Mouse (Mus musculus): ENCODE data around the gene Mat2a. TPM values are rescaled to one million over a fixed set of nuclear protein-coding genes. Genes with fewer than 3 reads are reported as not detected.
"Not testable (repeated sequence)": the region's sequence is repeated elsewhere in the genome, so short reads cannot be mapped to it uniquely, and the experiment has no call there.

Gene Mat2a
- polyA plus RNA-seq (2015; fragmentation: Nextera tagmentation; extraction: Ambion mirVana), result 235 and 254 TPM in 2 replicates

DNA sequence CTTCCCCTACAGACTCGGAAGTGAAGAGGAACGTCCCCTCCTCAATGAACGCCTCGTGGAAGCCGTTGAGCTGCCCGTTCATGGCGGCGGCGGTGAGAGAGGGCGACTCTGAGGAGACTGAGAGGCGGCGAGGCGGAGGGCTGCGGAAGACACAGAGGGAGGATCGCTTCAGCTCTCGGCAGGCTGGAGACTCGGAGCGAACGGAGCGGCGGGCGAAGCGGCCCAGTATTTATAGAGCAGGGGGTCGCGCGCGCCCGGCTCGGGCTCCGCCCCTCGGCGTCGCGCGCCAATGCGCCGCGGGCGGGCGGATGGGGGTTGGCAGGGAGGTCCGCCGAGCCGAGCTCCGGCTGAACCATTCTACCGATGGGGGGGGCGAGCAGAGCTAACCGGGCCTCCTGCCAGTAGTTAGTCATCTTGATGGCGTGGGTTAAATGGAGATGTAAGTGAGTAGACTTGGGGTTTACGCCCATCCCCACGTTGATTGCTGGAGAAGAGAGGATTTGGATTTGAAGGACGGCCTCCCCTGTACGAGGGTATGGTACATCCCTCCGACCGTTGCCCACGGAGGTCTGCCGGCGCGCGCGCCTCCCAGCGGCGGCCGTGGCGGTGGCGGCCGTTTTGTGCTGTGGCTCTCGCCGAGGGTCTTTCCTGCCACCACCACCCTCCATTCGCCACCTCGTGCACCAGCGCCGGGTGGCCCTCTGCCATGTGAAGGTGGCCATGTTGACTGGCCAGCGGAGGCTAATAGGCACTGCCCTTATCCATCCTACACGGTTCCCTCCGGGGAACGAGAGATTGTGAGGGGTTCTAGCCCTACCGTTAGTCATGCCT is at the start of gene Mat2a:
Mat2a (minus strand) TSS at position 204 of the 831 bp plus-strand sequence.
- peak within 1 kb of the TSS; percentile 93 for H3K4me2 ChIP-seq
- peak; percentile 86 for DNase-seq

DNA sequence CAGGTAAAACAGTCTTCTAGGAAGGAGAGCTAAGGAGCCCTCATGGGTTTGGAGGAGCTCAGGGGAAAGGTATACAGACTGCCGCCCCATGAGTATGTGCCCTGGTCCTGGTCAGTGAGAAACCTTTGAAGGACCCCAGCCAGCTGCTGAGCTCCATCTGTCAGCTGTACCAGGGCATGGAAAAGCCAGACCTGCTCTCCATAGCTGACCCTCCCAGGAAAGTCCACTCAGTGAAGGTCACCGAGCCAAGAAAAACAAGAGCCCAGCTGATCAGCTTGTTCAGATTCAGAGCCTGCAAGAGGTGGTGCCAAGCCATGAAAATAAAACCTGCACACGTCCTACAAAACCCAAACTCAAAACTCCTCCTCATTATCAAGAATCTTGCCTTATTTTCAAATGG is 49.5 kb upstream of the Mat2a start:
- Histone ChIP-seq H3K4me1 (replicated peaks) (peaks cover 15% of the 10 kb centered on the region), H3K4me2 (no peak overlapping the region), H3K27me3 (no peaks in the 10 kb centered on the region), H3K4me3 (replicated peaks) (no peak overlapping the region), H3K27ac (no peak overlapping the region), H3K9me3 (replicated peaks) (no peaks in the 10 kb centered on the region), H3K36me3 (no peaks in the 10 kb centered on the region), H3K9ac (no peak overlapping the region)
- no peak for ATAC-seq (ENCODE audit: low read depth)
- no peak for DNase-seq
- 51% methylated on average over 3 of the region's 3 CpGs for WGBS (ENCODE audit: insufficient replicate concordance)

More for the DNA sequence above, at the start of gene Mat2a:
- peak within 1 kb of the TSS; percentile 98 for H3K27ac ChIP-seq
- peaks cover 48% of the 10 kb centered on the region for H3K4me1 ChIP-seq (replicated peaks)
- H3K36me3 ChIP-seq, result peaks cover 37% of the 10 kb centered on the region
- peak within 1 kb of the TSS; percentile 97 for H3K4me3 ChIP-seq (replicated peaks)
- H3K9me3 ChIP-seq (replicated peaks), result no peaks in the 10 kb centered on the region
- WGBS (ENCODE audit: insufficient replicate concordance), result under 1% methylated on average over 76 of the region's 77 CpGs
- H3K27me3 ChIP-seq, result no peaks in the 10 kb centered on the region
- peak; percentile 83 for ATAC-seq (ENCODE audit: low read depth)
- H3K9ac ChIP-seq, result peak within 1 kb of the TSS; percentile 99

DNA sequence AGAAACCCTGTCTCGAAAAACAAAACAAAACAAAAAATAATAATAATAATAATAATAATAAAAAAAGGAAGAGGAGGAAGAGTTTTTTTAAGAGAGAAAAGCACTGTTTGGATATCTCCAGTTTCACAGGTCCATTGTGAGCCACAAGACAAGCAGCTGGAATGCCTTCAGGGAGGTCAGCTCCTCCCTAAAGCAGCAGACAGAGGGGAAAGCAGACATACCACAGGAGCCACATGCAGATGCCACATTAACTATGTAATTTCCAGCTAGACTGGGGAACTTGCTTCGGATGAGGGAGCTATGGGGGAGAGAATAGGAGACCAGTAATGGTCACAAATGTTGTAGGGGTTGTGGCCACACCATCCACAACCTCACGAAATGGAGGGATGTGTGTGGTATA is 47.9 kb upstream of the Mat2a start:
- Histone ChIP-seq H3K27me3 (no peaks in the 10 kb centered on the region), H3K9ac (no peak overlapping the region), H3K4me3 (replicated peaks) (no peak overlapping the region), H3K9me3 (replicated peaks) (no peaks in the 10 kb centered on the region), H3K4me2 (no peak overlapping the region), H3K27ac (no peak overlapping the region), H3K36me3 (no peaks in the 10 kb centered on the region), H3K4me1 (replicated peaks) (0 out of 2 replicates have a peak, but pooled peaks cover 6% of the 10 kb centered on the region)
- DNase-seq (no peak), ATAC-seq (ENCODE audit: low read depth) (no peak)
- WGBS (ENCODE audit: insufficient replicate concordance), result 45% methylated on average over 3 of the region's 3 CpGs

DNA sequence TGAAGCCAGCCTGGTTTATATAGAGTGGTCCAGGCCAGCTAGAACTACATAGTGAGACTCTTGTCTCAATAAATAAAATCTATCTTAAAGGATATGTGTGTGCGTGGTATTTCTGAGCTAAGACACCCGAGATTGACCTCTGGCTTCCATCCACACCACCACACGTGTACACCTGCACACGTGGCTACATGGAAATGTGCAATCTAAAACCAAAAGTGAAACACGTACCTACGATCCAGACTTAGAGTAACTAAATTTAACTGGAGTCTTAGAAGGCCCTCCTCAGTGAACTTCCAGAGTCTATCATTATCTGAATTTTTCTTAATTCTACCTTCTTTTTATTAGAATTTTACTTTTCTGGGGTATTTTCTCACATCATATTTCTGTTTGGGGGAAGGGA is 46.9 kb upstream of the Mat2a start:
- Histone ChIP-seq H3K27ac (no peak overlapping the region), H3K9me3 (replicated peaks) (no peaks in the 10 kb centered on the region), H3K27me3 (no peaks in the 10 kb centered on the region), H3K4me3 (replicated peaks) (no peak overlapping the region), H3K36me3 (no peaks in the 10 kb centered on the region), H3K4me2 (no peak overlapping the region), H3K9ac (no peak overlapping the region), H3K4me1 (replicated peaks) (0 out of 2 replicates have a peak, but pooled peaks cover 5% of the 10 kb centered on the region)
- 69% methylated on average over 6 of the region's 6 CpGs for WGBS (ENCODE audit: insufficient replicate concordance)
- DNase-seq (no peak), ATAC-seq (ENCODE audit: low read depth) (no peak)

DNA sequence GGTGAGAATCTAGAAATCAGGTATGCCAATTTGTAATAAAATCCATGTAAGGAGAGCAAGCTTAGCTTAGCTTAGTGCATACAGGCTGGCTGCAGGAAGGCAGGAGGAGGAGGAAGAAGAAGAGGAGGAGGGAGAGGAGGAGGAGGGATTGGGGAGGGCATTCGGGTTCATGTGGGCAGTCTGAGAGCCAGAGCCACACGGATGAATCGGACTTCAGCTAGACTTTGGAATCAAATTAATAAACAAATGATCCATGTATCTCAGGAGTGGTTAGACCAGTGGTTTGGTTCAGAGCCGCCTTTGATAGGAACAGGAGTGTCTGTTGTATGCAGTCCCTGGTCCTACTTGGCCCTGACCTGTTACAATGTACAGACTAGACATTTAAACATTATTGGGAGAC is 45.5 kb upstream of the Mat2a start:
- no peak for ATAC-seq (ENCODE audit: low read depth)
- no peak overlapping the region for H3K4me2 ChIP-seq

DNA sequence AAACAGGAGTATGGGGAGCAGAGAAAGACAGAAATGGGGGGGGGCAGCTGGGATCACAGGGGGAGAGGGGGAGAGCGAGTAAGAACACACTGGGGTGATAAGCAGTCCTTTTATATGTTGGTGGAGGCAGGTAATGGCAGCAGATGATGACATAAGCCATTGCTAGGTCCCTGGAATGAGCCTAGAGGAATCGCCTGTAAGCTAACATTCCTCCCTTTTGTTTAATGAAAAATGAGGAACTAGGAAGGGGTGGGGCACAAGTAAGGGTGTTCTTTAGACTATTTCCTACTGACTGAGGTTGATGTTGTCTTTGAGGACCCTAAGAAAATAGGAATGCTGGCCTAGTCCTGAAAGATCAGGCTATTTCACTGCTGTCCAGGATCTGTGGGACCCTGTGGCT is 42.8 kb upstream of the Mat2a start:
- peaks cover 5% of the 10 kb centered on the region; the same call in 1 of the 2 replicates for H3K4me1 ChIP-seq (replicated peaks)
- no peak overlapping the region for H3K4me2 ChIP-seq
- no peaks in the 10 kb centered on the region for H3K36me3 ChIP-seq
- no peaks in the 10 kb centered on the region for H3K9me3 ChIP-seq (replicated peaks)
- WGBS (ENCODE audit: insufficient replicate concordance), result 43% methylated on average over 2 of the region's 2 CpGs
- no peak overlapping the region for H3K4me3 ChIP-seq (replicated peaks)
- H3K27me3 ChIP-seq, result no peaks in the 10 kb centered on the region
- no peak overlapping the region for H3K27ac ChIP-seq
- ATAC-seq (ENCODE audit: low read depth), result no peak
- DNase-seq, result no peak
- H3K9ac ChIP-seq, result no peak overlapping the region

More for the DNA sequence above, 45.5 kb upstream of the Mat2a start:
- H3K4me3 ChIP-seq (replicated peaks), result no peak overlapping the region
- H3K4me1 ChIP-seq (replicated peaks), result peaks cover 7% of the 10 kb centered on the region; the same call in 1 of the 2 replicates
- WGBS (ENCODE audit: insufficient replicate concordance), result 63% methylated on average over 4 of the region's 4 CpGs
- no peaks in the 10 kb centered on the region for H3K27me3 ChIP-seq
- no peak overlapping the region for H3K9ac ChIP-seq
- no peaks in the 10 kb centered on the region for H3K9me3 ChIP-seq (replicated peaks)
- no peaks in the 10 kb centered on the region for H3K36me3 ChIP-seq
- no peak for DNase-seq
- no peak overlapping the region for H3K27ac ChIP-seq

DNA sequence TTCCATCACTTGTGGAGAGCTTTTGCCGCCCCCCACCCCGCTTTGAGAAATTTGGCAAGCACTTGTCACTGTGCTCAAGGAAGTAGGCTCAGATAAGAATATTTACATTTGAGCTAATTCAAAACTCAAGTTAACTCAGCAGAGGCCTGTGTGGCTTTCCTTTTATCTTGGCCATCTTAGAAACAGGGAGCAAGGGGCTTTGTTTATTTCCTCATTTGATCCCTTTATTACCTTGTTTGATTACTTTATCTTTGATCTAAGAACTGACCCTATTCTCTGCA is 41.0 kb upstream of the Mat2a start:
- WGBS (ENCODE audit: insufficient replicate concordance), result 54% methylated on average over 2 of the region's 2 CpGs
- Histone ChIP-seq H3K27me3 (no peaks in the 10 kb centered on the region), H3K27ac (no peak overlapping the region), H3K9me3 (replicated peaks) (no peaks in the 10 kb centered on the region), H3K36me3 (no peaks in the 10 kb centered on the region), H3K4me3 (replicated peaks) (no peak overlapping the region), H3K4me1 (replicated peaks) (peaks cover 5% of the 10 kb centered on the region; the same call in 1 of the 2 replicates), H3K4me2 (no peak overlapping the region), H3K9ac (no peak overlapping the region)
- DNase-seq (no peak), ATAC-seq (ENCODE audit: low read depth) (no peak)

DNA sequence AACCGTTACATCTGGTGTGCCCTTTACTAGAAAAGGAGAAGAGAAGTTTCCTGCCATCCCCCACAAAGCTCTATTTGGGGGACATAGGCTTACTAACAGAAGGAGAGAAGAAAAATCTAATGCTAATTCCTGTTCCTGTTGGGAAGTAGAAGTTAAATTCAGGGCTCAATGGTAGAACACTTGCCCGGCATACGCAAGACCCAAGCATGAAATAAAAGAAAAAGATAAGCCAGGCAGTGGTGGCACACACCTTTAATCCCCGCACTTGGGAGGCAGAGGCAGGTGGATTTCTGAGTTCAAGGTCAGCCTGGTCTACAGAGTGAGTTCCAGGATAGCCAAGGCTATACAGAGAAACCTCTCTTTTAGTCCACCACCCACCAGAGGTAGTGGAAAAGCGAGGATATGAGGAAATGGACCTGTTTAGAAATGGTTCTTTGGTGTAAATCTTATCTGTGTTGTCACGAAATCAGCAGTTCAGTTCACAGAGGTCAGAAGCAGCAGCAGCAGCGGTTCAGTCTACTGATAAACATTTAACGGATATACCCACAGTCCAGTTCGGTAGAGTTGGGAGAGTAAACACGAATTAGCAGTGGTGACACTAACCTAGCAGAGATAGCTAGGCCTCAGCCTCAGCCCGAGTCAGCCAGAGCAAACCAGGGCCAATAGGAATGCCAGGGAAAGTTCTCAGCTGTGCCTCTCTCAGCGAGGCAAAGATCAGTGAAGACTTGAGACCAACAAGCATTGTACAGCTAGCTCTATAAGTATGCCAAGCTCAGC is 40.5 kb upstream of the Mat2a start:
- peaks cover 5% of the 10 kb centered on the region; the same call in 1 of the 2 replicates for H3K4me1 ChIP-seq (replicated peaks)
- H3K9me3 ChIP-seq (replicated peaks), result no peaks in the 10 kb centered on the region
- H3K36me3 ChIP-seq, result no peaks in the 10 kb centered on the region
- H3K9ac ChIP-seq, result no peak overlapping the region
- DNase-seq (no peak), ATAC-seq (ENCODE audit: low read depth) (no peak)
- no peak overlapping the region for H3K4me2 ChIP-seq
- 50% methylated on average over 12 of the region's 12 CpGs for WGBS (ENCODE audit: insufficient replicate concordance)
- H3K4me3 ChIP-seq (replicated peaks), result no peak overlapping the region
- H3K27ac ChIP-seq, result no peak overlapping the region
- H3K27me3 ChIP-seq, result no peaks in the 10 kb centered on the region

DNA sequence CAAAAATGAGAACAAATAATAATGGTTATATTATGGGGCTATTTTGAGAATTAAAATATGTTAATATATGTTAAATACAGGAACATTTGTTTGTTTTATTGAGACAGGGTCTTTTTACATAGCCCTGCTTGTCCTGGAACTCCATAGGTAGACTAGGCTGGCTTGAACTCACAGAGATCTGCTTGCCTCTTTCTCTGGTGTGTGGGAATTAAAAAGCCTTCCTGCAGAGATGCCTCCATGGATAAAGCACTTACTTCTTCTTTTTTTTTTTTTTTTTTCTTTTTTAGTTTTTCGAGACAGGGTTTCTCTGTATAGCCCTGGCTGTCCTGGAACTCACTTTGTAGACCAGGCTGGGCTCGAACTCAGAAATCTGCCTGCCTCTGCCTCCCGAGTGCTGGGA is 39.3 kb upstream of the Mat2a start:
- not testable (repeated sequence) for H3K36me3 ChIP-seq; ATAC-seq (ENCODE audit: low read depth); H3K4me3 ChIP-seq (replicated peaks); H3K4me2 ChIP-seq; DNase-seq; H3K9me3 ChIP-seq (replicated peaks); H3K4me1 ChIP-seq (replicated peaks); H3K27me3 ChIP-seq; H3K27ac ChIP-seq; H3K9ac ChIP-seq
- WGBS (ENCODE audit: insufficient replicate concordance), result 76% methylated on average over 3 of the region's 3 CpGs

DNA sequence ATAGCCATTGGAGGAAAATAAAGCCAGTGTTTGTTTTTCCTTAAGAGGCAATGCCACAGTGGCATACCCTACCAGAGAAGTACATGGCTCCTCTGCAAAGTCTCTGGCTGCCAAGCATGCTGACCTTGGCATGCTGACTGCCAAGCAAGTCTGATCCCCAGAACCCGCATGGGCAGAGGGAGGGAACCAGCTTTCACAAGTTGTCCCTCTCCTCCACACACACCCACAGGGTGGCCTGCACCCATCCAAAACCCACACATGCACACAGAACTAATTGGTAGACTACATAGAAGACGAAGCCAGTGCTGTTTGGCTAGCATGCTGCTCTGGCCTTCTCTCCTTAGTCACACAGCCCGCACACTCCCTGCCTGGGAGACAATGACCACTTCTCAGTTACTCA is 38.3 kb upstream of the Mat2a start:
- WGBS (ENCODE audit: insufficient replicate concordance), result 73% methylated on average over 3 of the region's 3 CpGs
- DNase-seq, result no peak
- H3K9ac ChIP-seq, result no peak overlapping the region

DNA sequence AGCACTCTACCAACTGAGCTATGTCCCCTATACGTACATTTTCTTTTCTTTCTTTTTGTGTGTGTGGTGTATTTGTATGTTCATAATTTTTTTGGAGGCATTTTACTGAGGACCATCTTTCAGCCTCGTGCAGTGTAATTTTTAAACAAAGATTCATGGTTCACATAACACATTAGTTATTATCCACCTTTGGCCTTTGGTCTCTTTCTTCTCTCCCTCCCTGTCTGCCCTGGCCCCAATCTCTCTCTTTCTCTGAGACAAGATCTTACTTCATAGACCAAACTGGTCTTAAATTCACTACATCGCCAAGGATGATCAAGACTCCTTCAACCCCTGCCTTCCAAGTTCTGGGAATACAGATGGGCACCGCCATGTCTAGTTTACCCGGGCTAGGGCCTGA is 37.5 kb upstream of the Mat2a start:
- no peak overlapping the region for H3K4me2 ChIP-seq
- 74% methylated on average over 5 of the region's 5 CpGs for WGBS (ENCODE audit: insufficient replicate concordance)
- ATAC-seq (ENCODE audit: low read depth) (no peak), DNase-seq (no peak)
- no peak overlapping the region for H3K9ac ChIP-seq
- no peak overlapping the region for H3K27ac ChIP-seq
- H3K36me3 ChIP-seq, result no peaks in the 10 kb centered on the region
- no peaks in the 10 kb centered on the region for H3K9me3 ChIP-seq (replicated peaks)
- peaks cover 5% of the 10 kb centered on the region for H3K4me1 ChIP-seq (replicated peaks)
- no peaks in the 10 kb centered on the region for H3K27me3 ChIP-seq
- H3K4me3 ChIP-seq (replicated peaks), result no peak overlapping the region

More for the DNA sequence above, 38.3 kb upstream of the Mat2a start:
- no peaks in the 10 kb centered on the region for H3K36me3 ChIP-seq
- no peak overlapping the region for H3K27ac ChIP-seq
- H3K27me3 ChIP-seq, result no peaks in the 10 kb centered on the region
- H3K9me3 ChIP-seq (replicated peaks), result no peaks in the 10 kb centered on the region
- H3K4me3 ChIP-seq (replicated peaks), result no peak overlapping the region
- H3K4me1 ChIP-seq (replicated peaks), result peaks cover 5% of the 10 kb centered on the region
- H3K4me2 ChIP-seq, result no peak overlapping the region
- no peak for ATAC-seq (ENCODE audit: low read depth)
